Mouse (Mus musculus) ES-Bruce4 (cell line): ENCODE measurements around the gene Rilpl1.

Source experiments
- CTCF ChIP-seq: IDR thresholded peaks from one replicate; pipeline ENCODE4 v1.8.1; 2011; ENCODE audit warnings: low read depth, low read length
- EP300 ChIP-seq: IDR thresholded peaks from 2 replicates; pipeline ENCODE4 v1.6.1; 2011; ENCODE audit warnings: low read depth, low read length; ENCODE audit not compliant: insufficient read depth
- POLR2A ChIP-seq: IDR thresholded peaks from one replicate; pipeline ENCODE4 v1.8.1; 2011; ENCODE audit warnings: low read length; ENCODE audit not compliant: insufficient read depth

- TF ChIP-seq POLR2A, result no peak
- TF ChIP-seq CTCF, result no peak
- no peak for TF ChIP-seq EP300
Measured at GRCm38 (mm10) chr5:124483655-124484396, 47.4 kb downstream of the Rilpl1 start.
